Mouse (Mus musculus) hindbrain, embryonic 16.5 days (tissue): ENCODE measurements around the gene Slc8a2. TPM values are rescaled to one million over a fixed set of nuclear protein-coding genes. Genes with fewer than 3 reads are reported as not detected.
A peak's percentile ranks its signal among the peaks of the same experiment; 100 is the strongest.

Experiments used
- ATAC-seq: fragments of 200-750 bp; cut with Nextera tagmentation; 2 replicates; pipeline ENCODE4 v1.8.0; 2017; ENCODE audit warnings: moderate TSS enrichment, moderate library complexity
- H3K27ac ChIP-seq: fragments of 300-500 bp; sonication (generic); 2 replicates; pipeline ENCODE4 v1.5.1; 2014; ENCODE audit warnings: low read depth, mild to moderate bottlenecking, control low read depth, low read length, moderate library complexity
- H3K27me3 ChIP-seq: fragments of 300-500 bp; sonication (generic); replicated peaks from 2 replicates; pipeline ENCODE4 v1.6.1; 2014; ENCODE audit warnings: low read length; ENCODE audit not compliant: control insufficient read depth, insufficient read depth
- H3K36me3 ChIP-seq: fragments of 300-500 bp; sonication (generic); 2 replicates; pipeline ENCODE4 v1.6.1; 2014; ENCODE audit warnings: mild to moderate bottlenecking, low read length, moderate library complexity, mixed read lengths; ENCODE audit not compliant: control insufficient read depth, insufficient read depth
- H3K4me1 ChIP-seq: fragments of 300-500 bp; sonication (generic); 2 replicates; pipeline ENCODE4 v1.6.1; 2014; ENCODE audit warnings: low read depth, low read length; ENCODE audit not compliant: control insufficient read depth, insufficient read depth
- H3K4me2 ChIP-seq: fragments of 300-500 bp; sonication (generic); 2 replicates; pipeline ENCODE4 v1.6.1; 2014; ENCODE audit warnings: mild to moderate bottlenecking, low read length, control low read depth, moderate library complexity
- H3K4me3 ChIP-seq: fragments of 300-500 bp; sonication (generic); 2 replicates; pipeline ENCODE4 v1.5.1; 2014; ENCODE audit warnings: mild to moderate bottlenecking, low read length, control low read depth, moderate library complexity
- H3K9ac ChIP-seq: fragments of 300-500 bp; sonication (generic); 2 replicates; pipeline ENCODE4 v1.6.1; 2014; ENCODE audit warnings: low read depth, mild to moderate bottlenecking, control low read depth, low read length, moderate library complexity
- H3K9me3 ChIP-seq: fragments of 300-500 bp; sonication (generic); 2 replicates; pipeline ENCODE4 v1.6.1; 2014; ENCODE audit warnings: mild to moderate bottlenecking, low read length, moderate library complexity; ENCODE audit not compliant: control insufficient read depth
- WGBS: fragments of 180-500 bp; shearing (Covaris S2); extraction: QIAGEN DNeasy Blood & Tissue Kit; methylation state at CpG from one replicate; pipeline ENCODE4 v1.1.7; 2014; 5-methylcytosine and 5-hydroxymethylcytosine counted together
- polyA plus RNA-seq: library from polyadenylated mRNA; unstranded; fragments of >200 nt; fragmentation: Nextera tagmentation; extraction: Ambion mirVana; gene quantifications from 2 replicates; pipeline ENCODE4 v1.2.1, GENCODE M21; 2015

Slc8a2 gene
- polyA plus RNA-seq, 1 experiment from 2014 or later = 1.2 TPM

GRCm38 (mm10) chr7:16117100-16117499, 12.5 kb upstream of the Slc8a2 start:
- Histone ChIP-seq H3K4me3 (no peak overlapping the region), H3K27ac (no peak overlapping the region), H3K36me3 (peaks cover 37% of the 10 kb centered on the region), H3K27me3 (no peaks in the 10 kb centered on the region), H3K9ac (no peak overlapping the region), H3K4me2 (no peak overlapping the region), H3K4me1 (peaks cover 10% of the 10 kb centered on the region), H3K9me3 (no peaks in the 10 kb centered on the region)
- no peak for ATAC-seq
- 84% methylated on average over 3 of the region's 3 CpGs for WGBS

GRCm38 (mm10) chr7:16119569-16120261, 9.9 kb upstream of the Slc8a2 start, which contains the start of gene Kptn:
TSS of gene Kptn (plus strand) at chr7:16119895.
- peak within 1 kb of the TSS; percentile 82 for H3K4me3 ChIP-seq
- peaks cover 10% of the 10 kb centered on the region for H3K4me1 ChIP-seq
- H3K9ac ChIP-seq = peak within 1 kb of the TSS; percentile 94
- WGBS = under 1% methylated on average over 33 of the region's 33 CpGs
- H3K4me2 ChIP-seq = peak within 1 kb of the TSS; percentile 77
- no peaks in the 10 kb centered on the region for H3K27me3 ChIP-seq
- ATAC-seq = peak; percentile 90
- peak within 1 kb of the TSS; percentile 96 for H3K27ac ChIP-seq
- no peaks in the 10 kb centered on the region for H3K9me3 ChIP-seq
- peaks cover 22% of the 10 kb centered on the region for H3K36me3 ChIP-seq

GRCm38 (mm10) chr7:16120262-16120600, 9.4 kb upstream of the Slc8a2 start:
- H3K9ac ChIP-seq = peak overlapping the region; percentile 94
- no peaks in the 10 kb centered on the region for H3K9me3 ChIP-seq
- peaks cover 17% of the 10 kb centered on the region for H3K36me3 ChIP-seq
- H3K27ac ChIP-seq = peak overlapping the region; percentile 96
- H3K4me2 ChIP-seq = peak overlapping the region; percentile 77
- no peaks in the 10 kb centered on the region for H3K27me3 ChIP-seq
- 50% methylated on average over 9 of the region's 9 CpGs for WGBS
- H3K4me3 ChIP-seq = peak overlapping the region; percentile 82
- peak; percentile 34; the same call in 1 of the 2 replicates for ATAC-seq
- peaks cover 10% of the 10 kb centered on the region for H3K4me1 ChIP-seq

GRCm38 (mm10) chr7:16125829-16126228, 3.8 kb upstream of the Slc8a2 start:
- H3K27me3 ChIP-seq = no peaks in the 10 kb centered on the region
- 80% methylated on average over 9 of the region's 9 CpGs for WGBS

GRCm38 (mm10) chr7:16128344-16128743, 1.3 kb upstream of the Slc8a2 start:
- H3K4me2 ChIP-seq = no peak overlapping the region
- 67% methylated on average over 6 of the region's 6 CpGs for WGBS
- ATAC-seq = no peak
- peaks cover 10% of the 10 kb centered on the region for H3K36me3 ChIP-seq
- H3K4me1 ChIP-seq = peaks cover 36% of the 10 kb centered on the region
- H3K27me3 ChIP-seq = no peaks in the 10 kb centered on the region
- no peak overlapping the region for H3K4me3 ChIP-seq
- 0 out of 2 replicates have a peak overlapping the region, but pooled peaks have one; percentile 12 for H3K27ac ChIP-seq
- H3K9me3 ChIP-seq = no peaks in the 10 kb centered on the region
- no peak overlapping the region for H3K9ac ChIP-seq

More at GRCm38 (mm10) chr7:16125829-16126228, 3.8 kb upstream of the Slc8a2 start:
- Histone ChIP-seq H3K4me3 (no peak overlapping the region), H3K9ac (no peak overlapping the region), H3K36me3 (peaks cover 10% of the 10 kb centered on the region), H3K9me3 (no peaks in the 10 kb centered on the region), H3K27ac (no peak overlapping the region), H3K4me1 (peaks cover 19% of the 10 kb centered on the region), H3K4me2 (no peak overlapping the region)
- ATAC-seq = no peak

GRCm38 (mm10) chr7:16128899-16129298, 727 bp upstream of the Slc8a2 start:
- Histone ChIP-seq H3K4me1 (peaks cover 36% of the 10 kb centered on the region), H3K4me2 (peak overlapping the region; percentile 77), H3K9ac (peak overlapping the region; percentile 83), H3K27me3 (no peaks in the 10 kb centered on the region), H3K27ac (no peak overlapping the region; the same call in 1 of the 2 replicates), H3K36me3 (peaks cover 10% of the 10 kb centered on the region), H3K9me3 (no peaks in the 10 kb centered on the region), H3K4me3 (peak overlapping the region; percentile 71)
- no peak for ATAC-seq
- 58% methylated on average over 5 of the region's 5 CpGs for WGBS

- Histone ChIP-seq H3K27ac (peak overlapping the region; percentile 78), H3K4me2 (peak overlapping the region; percentile 77), H3K4me3 (peak overlapping the region; percentile 71), H3K9me3 (no peaks in the 10 kb centered on the region), H3K4me1 (peaks cover 42% of the 10 kb centered on the region), H3K9ac (peak overlapping the region; percentile 83), H3K27me3 (no peaks in the 10 kb centered on the region), H3K36me3 (peaks cover 10% of the 10 kb centered on the region)
- peak; percentile 85 for ATAC-seq
- under 1% methylated on average over 36 of the region's 38 CpGs for WGBS
These were observed 443 bp downstream of the Slc8a2 start for GRCm38 (mm10) chr7:16129846-16130691.

GRCm38 (mm10) chr7:16130956-16131634, 1.5 kb downstream of the Slc8a2 start:
- Histone ChIP-seq H3K27me3 (no peaks in the 10 kb centered on the region), H3K4me2 (peak overlapping the region; percentile 77), H3K9ac (peak overlapping the region; percentile 83), H3K4me1 (peaks cover 42% of the 10 kb centered on the region), H3K4me3 (peak overlapping the region; percentile 71), H3K27ac (peak overlapping the region; percentile 46; the same call in 1 of the 2 replicates), H3K9me3 (no peaks in the 10 kb centered on the region), H3K36me3 (0 out of 2 replicates have a peak, but pooled peaks cover 3% of the 10 kb centered on the region)
- no peak for ATAC-seq
- 28% methylated on average over 13 of the region's 13 CpGs for WGBS
